Mouse (Mus musculus) urinary bladder, postnatal 25 days (tissue): ENCODE measurements around the gene Prrt4.
A peak's percentile ranks its signal among the peaks of the same experiment; 100 is the strongest.
"Not testable (repeated sequence)": the region's sequence is repeated elsewhere in the genome, so short reads cannot be mapped to it uniquely, and the experiment has no call there.

Source experiments
- DNase-seq: peaks from one replicate; pipeline ENCODE4 v3.0.0; 2022; ENCODE audit warnings: low spot score

Prrt4 gene

GRCm38 (mm10) chr6:29178888-29179658 lies at the start of gene Prrt4:
TSS of gene Prrt4 (minus strand) at chr6:29179584.
- peak; percentile 41 for DNase-seq

- not testable (repeated sequence) for DNase-seq
Observed at GRCm38 (mm10) chr6:29217717-29218116, 38.3 kb upstream of the Prrt4 start.

GRCm38 (mm10) chr6:29215881-29216501 lies 36.6 kb upstream of the Prrt4 start, which contains the start of gene Impdh1:
TSS of gene Impdh1 (minus strand) at chr6:29216364.
- DNase-seq, result peak; percentile 72

GRCm38 (mm10) chr6:29215181-29215580 lies 35.8 kb upstream of the Prrt4 start:
- DNase-seq, result no peak

- no peak for DNase-seq
Observed at GRCm38 (mm10) chr6:29214776-29215175, 35.4 kb upstream of the Prrt4 start.

GRCm38 (mm10) chr6:29214245-29214644 lies 34.9 kb upstream of the Prrt4 start:
- DNase-seq, result no peak

GRCm38 (mm10) chr6:29213436-29213835 lies 34.1 kb upstream of the Prrt4 start:
- no peak for DNase-seq

GRCm38 (mm10) chr6:29211806-29212492 lies 32.6 kb upstream of the Prrt4 start:
- DNase-seq, result peak; percentile 72

GRCm38 (mm10) chr6:29211146-29211545 lies 31.8 kb upstream of the Prrt4 start:
- DNase-seq, result no peak

- DNase-seq, result no peak
Observed at GRCm38 (mm10) chr6:29210231-29210936, 31.0 kb upstream of the Prrt4 start.

- peak; percentile 2 for DNase-seq
Observed at GRCm38 (mm10) chr6:29208178-29208577, 28.8 kb upstream of the Prrt4 start.

GRCm38 (mm10) chr6:29207017-29207416 lies 27.6 kb upstream of the Prrt4 start:
- DNase-seq, result peak; percentile 0

- DNase-seq, result peak; percentile 2
Observed at GRCm38 (mm10) chr6:29206006-29206405, 26.6 kb upstream of the Prrt4 start.

GRCm38 (mm10) chr6:29204932-29205614 lies 25.7 kb upstream of the Prrt4 start:
- no peak for DNase-seq

- DNase-seq, result no peak
Observed at GRCm38 (mm10) chr6:29203861-29204585, 24.6 kb upstream of the Prrt4 start.

GRCm38 (mm10) chr6:29203096-29203495 lies 23.7 kb upstream of the Prrt4 start:
- no peak for DNase-seq

GRCm38 (mm10) chr6:29201988-29202387 lies 22.6 kb upstream of the Prrt4 start:
- peak; percentile 2 for DNase-seq

- peak; percentile 2 for DNase-seq
Observed at GRCm38 (mm10) chr6:29201341-29201740, 22.0 kb upstream of the Prrt4 start.

- DNase-seq, result peak; percentile 1
Observed at GRCm38 (mm10) chr6:29200496-29200895, 21.1 kb upstream of the Prrt4 start.

GRCm38 (mm10) chr6:29199223-29199855 lies 20.0 kb upstream of the Prrt4 start:
- DNase-seq, result no peak
